Mouse (Mus musculus): ENCODE results near the gene Cop1.

- TF ChIP-seq POLR2A (IDR thresholded peaks at IDR 0.05; ENCODE audit: control insufficient read depth in 1 of 2, insufficient read depth in 1 of 2, low read depth in 1 of 2, low read length in 2 of 2, poor library complexity in 1 of 2) (no peak), EP300 (IDR thresholded peaks at IDR 0.05; ENCODE audit: low read depth in 1 of 2, low read length in 2 of 2) (no peak), JUND (IDR thresholded peaks at IDR 0.05; ENCODE audit: low read depth, low read length) (no peak), TBP (IDR thresholded peaks at IDR 0.05; ENCODE audit: low read depth, low read length) (no peak), USF1 (IDR thresholded peaks at IDR 0.05; ENCODE audit: low read depth, low read length) (no peak), UBTF (IDR thresholded peaks at IDR 0.05; ENCODE audit: borderline replicate concordance, insufficient read depth, low read depth, low read length) (no peak), MEF2A (IDR thresholded peaks at IDR 0.05; ENCODE audit: extremely low read depth, insufficient replicate concordance, low read depth, low read length, poor library complexity, severe bottlenecking) (no peak), BHLHE40 (IDR thresholded peaks at IDR 0.05; ENCODE audit: borderline replicate concordance, low read depth, low read length) (no peak), CHD2 (IDR thresholded peaks at IDR 0.05; ENCODE audit: low read length) (no peak), GATA1 (IDR thresholded peaks at IDR 0.05; ENCODE audit: low read depth, low read length) (no peak)
Measured at GRCm38 (mm10) chr1:159322586-159322985, 90.5 kb downstream of the Cop1 start.

All from MEL (cell line).